Mouse (Mus musculus) ES-E14 (cell line): ENCODE results near the gene Sim2.

Experiments used
- HCFC1 ChIP-seq: IDR thresholded peaks from 2 replicates; pipeline ENCODE4 v1.6.1; 2012; ENCODE audit warnings: low read length, inconsistent platforms, borderline replicate concordance; ENCODE audit not compliant: insufficient read depth
- ZC3H11A ChIP-seq: IDR thresholded peaks from 2 replicates; pipeline ENCODE4 v1.6.1; 2012; ENCODE audit warnings: low read depth, mild to moderate bottlenecking, inconsistent platforms, low read length, borderline replicate concordance

DNA sequence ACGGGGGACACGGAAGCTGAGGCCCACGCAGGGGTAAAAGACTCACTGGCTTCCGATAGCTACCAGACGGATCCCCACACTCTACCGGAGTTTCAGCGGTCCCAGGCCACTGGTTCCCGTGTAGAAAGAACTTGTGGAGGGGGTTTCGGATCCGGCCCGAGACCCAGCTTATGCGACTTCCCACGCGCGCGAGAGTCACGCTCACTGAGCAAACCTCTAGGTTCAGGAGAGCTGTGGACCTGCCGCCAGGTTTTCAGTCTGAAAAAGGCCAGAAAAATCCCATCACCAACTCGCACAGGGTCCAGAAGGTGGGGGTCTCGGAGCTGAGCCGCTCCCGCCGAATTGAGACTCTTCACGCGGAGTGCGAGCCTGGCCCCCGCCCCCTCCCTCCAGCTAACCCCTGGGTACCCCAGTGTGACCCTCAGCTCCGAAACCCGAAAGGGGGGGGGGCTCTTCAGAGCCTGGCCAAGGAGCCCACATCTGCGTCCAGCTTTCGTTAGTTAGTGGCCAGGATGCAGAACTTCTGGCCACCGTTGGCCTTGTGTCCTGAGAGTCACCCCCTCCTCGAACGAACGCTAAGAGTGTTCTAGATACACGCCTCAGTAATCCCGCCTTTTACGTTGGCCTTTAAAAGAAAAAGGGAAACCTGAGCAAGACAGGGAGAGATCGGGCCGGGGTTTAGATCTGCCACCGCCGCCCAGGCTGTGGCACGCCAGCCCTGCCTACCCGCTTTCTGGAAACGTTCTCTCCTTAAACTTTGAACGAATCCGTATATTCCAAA lies 5.5 kb upstream of the Sim2 start:
- TF ChIP-seq HCFC1 (no peak), ZC3H11A (no peak)
